Mouse (Mus musculus) ES-Bruce4 (cell line): ENCODE measurements around the gene Zfp239.

Experiments used
- CTCF ChIP-seq: IDR thresholded peaks from one replicate; pipeline ENCODE4 v1.8.1; 2011; ENCODE audit warnings: low read depth, low read length
- EP300 ChIP-seq: IDR thresholded peaks from 2 replicates; pipeline ENCODE4 v1.6.1; 2011; ENCODE audit warnings: low read depth, low read length; ENCODE audit not compliant: insufficient read depth
- POLR2A ChIP-seq: IDR thresholded peaks from one replicate; pipeline ENCODE4 v1.8.1; 2011; ENCODE audit warnings: low read length; ENCODE audit not compliant: insufficient read depth

DNA sequence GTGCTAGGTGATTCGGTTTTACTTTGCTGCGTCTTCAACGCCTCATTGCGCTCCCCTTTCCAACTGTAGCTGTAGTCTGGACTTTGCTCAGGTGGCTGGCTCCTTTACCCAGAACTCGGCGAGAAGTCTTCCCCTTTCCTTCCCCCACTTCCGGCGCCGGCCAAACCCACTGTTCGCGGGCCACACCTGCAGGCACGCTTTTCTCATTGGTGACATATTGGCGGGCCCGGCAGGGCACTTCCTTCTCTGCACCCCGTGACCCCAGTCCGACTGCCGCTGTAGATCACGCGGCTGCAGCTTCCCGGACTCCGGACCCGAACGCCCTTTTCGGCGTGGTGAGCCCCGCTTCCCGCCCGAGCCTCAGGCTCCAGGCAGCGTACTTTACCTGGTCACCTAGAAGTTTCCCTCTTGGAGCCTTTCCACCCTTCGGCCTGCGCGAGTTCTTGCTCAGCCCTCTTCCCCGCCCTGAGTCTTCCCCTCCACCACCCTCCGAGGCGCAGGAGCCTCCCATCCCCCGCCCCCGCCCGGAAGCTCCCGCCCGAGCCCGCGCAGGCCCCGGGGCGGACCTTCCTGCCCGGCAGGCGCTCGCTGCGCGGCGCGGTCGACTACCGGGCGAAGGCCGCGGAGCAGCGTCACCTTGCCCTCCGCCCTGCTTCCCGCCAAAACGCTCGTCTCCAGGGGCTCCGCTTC, 55.0 kb downstream of the Zfp239 start:
- TF ChIP-seq CTCF (no peak), POLR2A (no peak), EP300 (no peak)
